Mouse (Mus musculus): ENCODE measurements around the gene Dlg2.

- no peak for TF ChIP-seq CTCF (IDR thresholded peaks at IDR 0.05; ENCODE audit: borderline replicate concordance, extremely low read depth, insufficient read depth, insufficient read length)
- no peak for TF ChIP-seq POLR2A (IDR thresholded peaks at IDR 0.05; ENCODE audit: borderline replicate concordance, extremely low read depth, insufficient read depth, insufficient read length, poor library complexity, severe bottlenecking)
Observed at GRCm38 (mm10) chr7:91514445-91514844, 1038.0 kb downstream of the Dlg2 start.

All from brain, embryonic 14.5 days (tissue).